Mouse (Mus musculus) lung, postnatal 25 days (tissue): ENCODE measurements around the gene Ror2.

Experiments
- DNase-seq: peaks from one replicate; pipeline ENCODE4 v3.0.0; 2022; ENCODE audit warnings: low spot score

Gene Ror2

DNA sequence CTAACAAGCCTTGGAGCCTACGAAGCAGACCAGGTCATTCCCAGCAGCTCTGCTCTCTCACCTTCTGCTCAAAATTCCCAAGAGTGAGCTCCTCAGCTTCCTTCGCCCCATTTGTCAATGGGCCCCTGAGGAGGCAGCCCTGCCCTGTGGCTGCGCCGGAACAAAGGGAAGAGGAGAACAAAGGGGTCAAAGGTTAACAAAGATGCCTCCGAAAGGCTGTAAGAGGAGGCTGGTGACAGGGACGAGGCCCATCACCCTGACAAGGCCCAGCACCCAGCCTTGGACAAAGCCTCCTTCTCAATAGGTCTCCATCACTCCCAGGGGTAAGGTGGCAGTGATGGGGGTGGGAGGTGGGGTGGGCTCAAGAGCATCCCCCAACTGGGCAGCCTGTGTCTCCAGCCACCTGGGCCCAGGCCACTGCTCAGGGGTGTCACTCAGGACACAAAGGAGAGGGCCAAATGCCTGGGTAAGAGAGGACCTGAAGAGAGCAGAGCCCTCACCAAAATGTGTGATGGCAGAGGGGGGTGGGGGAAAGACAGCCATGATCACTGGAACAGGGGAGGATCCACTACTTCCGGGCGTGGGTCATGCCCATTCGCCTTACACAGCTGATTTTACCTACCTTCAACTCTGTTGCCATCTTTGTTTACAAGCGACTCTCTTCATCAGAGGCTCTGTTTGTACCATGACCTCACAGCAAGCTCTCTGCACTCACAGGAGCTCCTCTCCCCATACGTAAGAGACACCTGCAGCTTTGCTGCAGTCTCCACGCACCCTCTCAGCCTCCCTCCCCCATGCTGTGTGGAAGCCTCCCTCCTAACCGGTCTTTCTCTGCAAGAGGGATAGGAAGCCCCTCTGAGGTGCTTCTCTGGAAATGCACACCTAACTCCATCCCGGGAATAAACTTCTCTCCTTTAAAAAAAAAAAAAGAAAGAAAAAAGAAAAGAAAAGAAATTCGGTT lies 51.8 kb downstream of the Ror2 start:
- DNase-seq = no peak

DNA sequence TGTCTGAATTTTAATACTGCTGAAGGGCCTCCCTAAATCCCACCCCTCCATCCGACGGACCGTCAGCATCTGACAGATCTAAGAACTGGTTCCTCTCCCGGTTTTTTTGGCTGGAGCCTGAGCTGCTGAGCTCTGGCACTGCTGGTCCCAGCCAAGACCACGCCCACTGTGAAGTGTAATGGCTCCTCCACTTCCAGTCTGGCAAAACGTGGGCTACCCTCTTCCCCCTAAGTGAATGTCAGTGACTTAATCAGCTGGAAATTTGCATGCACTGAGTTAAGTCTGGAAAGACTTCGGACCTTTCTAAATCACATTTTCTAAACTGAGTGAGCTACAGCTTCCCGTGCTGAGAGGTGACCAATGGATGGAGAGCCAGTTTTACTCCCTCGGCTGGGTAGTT lies 52.5 kb downstream of the Ror2 start:
- DNase-seq = peak; percentile 28

DNA sequence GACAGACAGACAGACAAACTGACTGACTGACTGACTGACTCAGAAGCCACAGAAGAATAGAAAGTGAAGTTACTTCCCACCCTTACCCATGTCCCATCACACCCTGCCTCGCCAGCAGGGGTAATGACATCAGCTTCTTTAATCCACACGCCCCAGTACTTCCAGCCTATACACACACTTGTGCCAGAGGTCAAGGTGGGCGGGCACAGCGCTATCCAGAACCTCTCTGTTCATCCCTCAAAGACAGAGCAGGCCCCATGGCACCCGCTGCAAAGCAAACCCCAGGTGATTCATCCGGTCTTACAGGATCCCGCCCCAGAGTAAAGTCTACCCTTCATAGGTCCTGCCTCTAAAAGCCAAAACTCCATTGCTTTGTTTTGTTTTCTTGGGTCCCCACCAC lies 53.5 kb downstream of the Ror2 start:
- DNase-seq = no peak

DNA sequence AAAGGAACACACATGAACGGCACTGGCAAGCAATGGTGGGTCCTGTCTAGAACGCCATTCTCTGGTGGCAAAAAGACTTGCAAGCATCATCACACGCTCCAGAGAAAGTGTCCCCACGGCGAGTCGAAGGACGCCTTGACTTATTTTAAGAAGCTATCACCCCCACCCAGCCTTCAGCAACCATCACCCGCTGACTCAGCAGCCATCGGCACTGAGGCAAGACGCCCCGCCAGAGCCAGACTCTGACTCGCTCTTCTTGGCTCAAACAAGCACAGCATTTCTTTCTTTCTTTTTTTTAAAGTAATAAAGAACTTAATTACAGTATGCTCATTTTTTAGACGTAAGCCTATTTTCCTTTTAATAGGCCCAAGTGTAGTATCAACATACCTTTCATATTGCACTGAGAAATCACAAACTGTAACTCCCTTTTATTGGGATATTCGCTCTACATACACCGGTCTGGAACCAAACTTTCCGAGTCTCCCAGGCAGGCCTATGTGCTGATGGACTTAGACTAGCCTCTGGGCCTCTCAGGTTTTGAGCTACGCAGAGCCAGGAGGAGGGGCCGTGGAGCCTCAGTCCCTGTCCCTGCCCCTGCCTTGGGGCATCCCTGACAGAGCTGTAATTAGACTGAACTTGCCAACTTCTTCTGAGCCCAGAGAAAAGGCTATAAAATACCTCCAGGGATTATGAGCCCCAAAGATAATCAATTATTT lies 55.3 kb downstream of the Ror2 start:
- no peak for DNase-seq

DNA sequence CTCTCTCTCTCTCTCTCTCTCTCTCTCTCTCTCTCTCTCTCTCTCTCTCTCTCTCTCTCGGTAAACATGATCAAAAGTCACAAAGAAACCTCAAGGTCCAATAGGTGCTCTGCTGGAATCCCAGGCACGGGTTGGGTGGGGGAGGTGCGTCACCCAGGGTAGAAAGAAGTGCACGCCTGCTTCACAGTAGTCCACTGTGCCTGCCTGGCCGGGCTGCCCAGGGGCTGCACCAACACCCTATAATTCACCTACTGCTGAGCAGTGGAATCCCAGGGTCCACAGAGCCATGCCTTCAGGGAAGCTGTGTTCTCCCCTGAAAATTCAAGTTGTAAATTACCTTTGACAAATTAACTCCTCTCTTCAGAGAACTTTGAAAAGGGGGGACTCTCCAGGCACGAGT lies 58.9 kb downstream of the Ror2 start:
- DNase-seq = no peak

DNA sequence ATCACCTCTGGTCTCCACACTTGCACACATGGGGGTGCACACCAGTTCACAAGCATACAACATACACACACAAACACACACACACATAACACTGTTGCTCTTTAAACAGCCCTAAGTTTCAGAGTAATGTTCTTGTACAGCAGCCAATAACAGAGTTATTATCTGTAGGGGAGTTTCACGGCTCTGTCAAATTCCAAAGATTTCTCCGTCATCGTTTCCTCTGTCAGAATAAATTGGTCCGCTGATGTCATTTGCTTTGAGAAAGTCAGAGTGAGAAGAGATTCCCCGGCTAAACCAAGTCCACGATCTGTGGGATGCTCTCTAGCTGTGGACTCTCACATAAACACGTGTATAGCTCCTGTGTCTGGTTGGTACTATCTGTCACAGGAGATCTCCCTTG lies 59.5 kb downstream of the Ror2 start:
- no peak for DNase-seq

DNA sequence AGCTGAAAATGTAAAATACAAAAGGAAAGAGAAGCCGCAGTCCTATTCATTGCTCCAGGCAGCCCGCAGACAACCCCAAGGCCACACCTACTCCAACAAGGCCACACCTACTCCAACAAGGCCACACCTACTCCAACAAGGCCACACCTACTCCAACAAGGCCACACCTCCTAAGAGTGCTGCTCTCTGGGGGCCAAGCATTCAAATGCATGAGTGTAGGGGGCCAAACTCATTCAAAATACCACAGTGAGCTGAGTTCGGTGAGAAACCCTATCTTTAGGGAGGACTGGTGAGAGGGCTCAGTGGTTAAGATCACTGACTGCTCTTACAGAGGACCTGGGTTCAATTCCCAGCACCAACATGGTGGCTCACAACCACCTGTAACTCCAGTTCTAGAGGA lies 60.0 kb downstream of the Ror2 start:
- DNase-seq = no peak

DNA sequence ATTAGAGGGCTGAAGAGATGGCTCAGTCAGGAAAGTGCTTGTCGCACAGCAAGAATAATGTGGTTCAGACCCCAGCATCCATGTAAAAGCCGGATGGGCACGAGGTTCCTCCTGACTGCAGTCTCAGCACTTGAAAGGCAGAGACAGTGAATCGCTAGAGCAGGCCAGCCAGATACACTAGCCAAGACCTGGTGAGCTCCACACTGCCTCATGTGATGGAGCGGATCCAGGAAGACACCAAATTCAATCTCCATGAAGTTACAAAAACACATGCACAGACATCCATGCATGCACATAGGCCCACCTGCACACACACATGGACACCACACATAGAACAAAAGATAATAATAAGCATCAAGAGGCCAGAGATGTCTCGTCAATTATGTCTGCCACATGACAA lies 64.7 kb downstream of the Ror2 start:
- no peak for DNase-seq

DNA sequence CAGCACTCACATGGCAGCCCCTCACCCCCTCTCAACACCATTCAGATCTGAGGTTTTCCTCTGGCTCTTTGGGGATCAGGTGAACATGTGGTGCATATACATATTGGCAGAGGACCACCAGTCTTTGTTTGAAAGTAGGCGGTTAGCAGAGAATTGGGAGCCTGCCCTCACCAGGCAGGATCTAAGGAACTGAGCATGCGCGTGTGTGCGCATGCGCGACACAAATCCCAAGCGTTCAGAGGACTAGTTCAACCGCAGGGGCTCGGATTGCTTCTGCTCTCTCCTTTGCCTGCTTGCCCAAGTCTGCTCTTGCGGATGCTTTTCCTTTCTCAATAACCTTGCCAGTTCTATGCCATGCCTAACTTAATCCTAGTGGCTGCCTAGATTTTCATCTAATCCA lies 66.0 kb downstream of the Ror2 start:
- no peak for DNase-seq

DNA sequence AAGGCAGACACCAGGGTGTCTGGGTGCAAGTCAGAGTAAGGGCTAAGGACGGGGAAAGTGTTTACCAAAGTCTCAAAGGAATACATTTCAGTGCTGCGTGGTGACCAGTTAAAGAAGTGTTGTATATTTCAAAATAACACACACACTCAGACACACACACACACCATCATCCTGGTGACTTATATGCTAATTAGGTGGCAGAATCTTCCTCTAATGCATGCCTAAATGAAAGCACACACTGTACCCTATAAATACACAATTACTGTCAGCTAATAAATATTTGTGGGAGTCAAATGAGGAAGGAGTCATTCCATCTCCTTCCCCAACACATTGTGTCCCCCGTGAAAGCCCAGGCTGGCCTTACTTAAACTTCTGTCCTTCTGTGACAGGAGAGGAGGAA lies 66.5 kb downstream of the Ror2 start:
- no peak for DNase-seq

DNA sequence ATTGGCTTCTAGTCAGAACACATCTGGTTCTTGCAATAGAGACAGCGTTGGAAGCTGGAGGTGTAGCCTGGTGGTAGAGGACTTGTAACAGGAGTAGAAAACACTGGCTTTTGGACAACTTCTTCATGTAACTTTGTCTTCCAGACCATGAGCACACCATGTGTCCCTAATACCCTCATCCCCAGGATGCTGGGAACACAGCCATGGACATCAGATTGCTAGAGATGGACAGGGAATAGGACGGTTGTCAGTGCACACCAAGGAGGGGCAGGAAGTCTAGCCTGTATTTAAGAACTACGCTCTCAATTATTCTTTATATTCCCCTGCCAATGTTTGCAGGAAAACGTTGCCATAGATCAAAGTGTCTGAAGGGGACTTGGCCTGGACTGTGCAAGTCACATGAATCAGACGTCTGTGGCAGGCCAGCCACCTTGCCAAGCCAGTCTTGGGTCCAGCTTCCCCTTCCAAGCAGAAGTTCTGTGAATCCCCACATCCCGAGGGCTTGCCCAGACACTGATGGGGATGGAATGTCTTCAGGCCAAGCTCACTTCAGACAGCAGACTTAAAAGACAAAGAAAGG lies 68.4 kb downstream of the Ror2 start:
- no peak for DNase-seq

DNA sequence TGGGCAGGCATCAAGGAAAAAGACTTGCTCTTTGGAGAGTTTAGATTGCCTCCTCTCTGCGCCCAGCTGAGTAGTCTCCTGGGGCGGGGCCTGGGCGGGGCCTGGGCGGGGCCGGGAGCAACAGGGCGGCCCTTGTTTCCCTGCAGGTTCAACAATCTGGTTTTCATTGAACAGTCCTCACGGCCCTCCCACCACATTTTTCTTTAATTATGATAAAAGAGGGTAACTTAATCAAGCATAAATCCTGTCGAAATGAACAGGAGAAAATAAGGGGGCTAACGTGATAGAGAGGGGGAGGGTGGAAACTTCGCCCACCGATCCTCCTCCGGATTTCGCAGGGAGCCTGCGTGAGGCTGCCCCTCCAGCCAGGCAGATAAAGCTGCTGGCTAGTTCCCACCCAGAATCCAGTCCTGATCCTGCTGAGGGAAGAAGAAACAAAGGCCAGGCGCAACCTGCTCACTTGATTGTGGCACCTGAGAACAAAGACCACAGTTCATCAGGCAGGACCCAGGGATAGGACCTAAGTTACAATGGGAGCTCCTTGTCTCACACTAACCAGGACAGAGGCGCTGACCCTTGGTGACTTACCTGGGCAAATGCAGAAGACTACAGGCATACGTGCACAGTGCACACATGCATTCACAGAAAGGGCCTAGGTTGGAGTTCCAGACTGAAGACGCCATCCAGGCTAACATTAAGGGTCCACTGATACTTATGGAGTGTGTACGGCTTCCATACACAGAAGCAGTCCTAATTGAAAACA lies 73.8 kb downstream of the Ror2 start:
- no peak for DNase-seq

DNA sequence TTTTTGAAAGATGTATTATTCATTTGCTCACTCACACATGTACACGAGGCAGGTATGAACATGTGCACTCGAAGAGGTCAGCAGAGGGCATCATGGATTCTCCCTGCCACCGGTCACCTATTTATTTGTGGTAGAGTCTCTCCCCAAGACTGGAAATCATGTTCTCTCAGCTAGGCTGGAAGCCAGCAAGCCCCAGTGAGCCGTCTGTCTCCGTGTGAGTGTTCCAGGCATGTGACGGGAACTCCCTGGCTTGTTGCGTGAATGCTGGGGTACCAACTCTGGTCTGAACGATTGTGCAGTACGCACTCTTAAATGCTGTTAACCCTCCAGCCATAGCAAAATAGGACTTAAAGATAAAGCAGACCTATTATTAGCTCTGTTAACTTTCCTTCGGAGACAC lies 77.4 kb downstream of the Ror2 start:
- no peak for DNase-seq

DNA sequence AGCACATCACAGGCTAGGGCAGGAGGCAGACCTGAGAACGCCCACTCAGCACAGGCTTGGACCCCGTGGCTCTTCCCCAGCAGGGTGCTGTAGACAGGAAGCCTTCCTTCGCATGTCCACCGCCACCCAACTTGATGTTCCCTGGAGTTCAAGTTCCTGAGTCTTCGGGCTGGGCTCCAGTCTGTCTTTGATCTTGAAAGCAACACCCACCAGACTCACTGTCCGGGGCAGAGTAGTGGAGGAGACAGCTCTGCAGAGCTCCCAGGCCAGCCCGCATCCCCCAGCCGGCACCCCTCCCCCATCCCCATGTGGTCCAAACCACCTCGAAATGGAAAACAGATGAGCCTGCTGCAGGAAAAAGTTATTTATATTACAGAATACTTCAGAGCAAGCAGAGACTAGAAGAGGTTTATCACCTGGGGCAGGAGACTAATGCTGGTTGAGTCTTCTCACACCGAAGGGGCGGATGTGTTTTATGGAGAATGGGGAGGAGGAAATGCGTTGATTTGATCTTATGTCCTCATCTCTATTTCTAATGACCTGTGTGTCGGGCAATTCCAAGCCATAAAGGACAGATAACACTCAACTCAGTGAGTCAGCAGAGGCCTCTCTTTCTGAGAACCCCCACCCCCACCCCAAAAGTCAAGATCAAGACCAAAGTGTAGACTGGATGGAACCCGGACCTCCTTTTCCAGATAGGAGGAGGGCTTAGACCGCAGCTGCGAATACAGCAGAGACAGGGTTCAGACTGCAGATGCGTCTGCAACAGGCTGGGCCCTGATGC lies 80.6 kb downstream of the Ror2 start:
- no peak for DNase-seq

DNA sequence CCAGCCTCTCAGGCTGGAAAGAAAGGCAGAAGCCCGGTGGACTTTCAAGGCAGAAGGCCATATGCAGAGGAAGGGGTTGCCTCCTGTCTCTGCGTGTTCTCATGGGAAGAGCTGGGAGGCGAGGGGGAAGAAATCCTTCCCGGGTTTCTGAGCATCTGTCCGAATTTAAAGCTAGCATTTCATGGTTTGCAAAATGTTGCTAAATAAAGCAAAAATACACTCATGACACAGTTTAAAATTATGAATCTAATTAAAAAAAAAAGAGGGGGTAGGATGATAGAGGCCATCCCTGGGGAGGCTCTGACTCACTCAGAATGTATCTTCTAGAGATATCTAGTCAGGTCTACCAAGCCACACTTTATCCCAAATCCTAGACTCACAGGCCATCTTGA lies 83.5 kb downstream of the Ror2 start:
- no peak for DNase-seq

DNA sequence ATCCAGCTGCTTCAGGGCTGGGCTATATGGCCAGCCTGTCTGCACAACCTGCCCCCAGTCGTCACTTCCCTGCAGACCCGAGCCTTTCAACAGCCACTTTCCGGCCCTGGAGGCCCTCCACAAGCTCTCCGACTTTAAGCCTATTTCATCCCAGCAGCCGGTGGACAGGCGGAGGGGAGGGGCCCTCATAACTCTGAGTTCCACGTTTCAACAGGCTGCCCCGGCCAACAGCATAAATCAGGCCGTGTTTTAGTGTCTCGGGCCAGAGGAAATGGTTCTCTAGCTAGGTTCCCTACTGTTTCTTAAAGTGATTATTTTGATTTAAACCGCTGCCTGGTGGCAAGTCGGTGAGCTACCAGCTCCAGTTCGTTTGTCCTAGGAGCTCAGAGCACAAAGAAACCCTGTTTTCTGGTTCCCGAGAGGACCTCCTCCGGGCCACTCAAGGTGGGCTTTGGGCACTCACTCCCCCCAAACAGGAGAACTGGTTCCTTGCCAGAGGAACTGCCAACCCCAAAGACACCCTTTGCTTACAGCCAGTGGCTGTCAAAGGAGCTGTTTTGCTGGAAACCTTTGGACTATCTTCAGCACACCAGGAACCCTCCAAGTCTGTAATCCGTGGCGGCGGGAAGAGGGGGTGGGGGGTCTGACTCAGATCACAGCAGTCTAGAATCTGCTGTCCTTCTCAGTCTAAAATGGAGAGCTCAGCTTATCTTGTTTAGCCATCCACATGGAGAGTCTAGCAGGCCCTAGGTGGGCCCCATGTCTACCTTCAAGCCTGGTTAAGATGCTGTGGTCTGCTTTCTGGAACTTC lies 84.1 kb downstream of the Ror2 start:
- DNase-seq = peak; percentile 14

DNA sequence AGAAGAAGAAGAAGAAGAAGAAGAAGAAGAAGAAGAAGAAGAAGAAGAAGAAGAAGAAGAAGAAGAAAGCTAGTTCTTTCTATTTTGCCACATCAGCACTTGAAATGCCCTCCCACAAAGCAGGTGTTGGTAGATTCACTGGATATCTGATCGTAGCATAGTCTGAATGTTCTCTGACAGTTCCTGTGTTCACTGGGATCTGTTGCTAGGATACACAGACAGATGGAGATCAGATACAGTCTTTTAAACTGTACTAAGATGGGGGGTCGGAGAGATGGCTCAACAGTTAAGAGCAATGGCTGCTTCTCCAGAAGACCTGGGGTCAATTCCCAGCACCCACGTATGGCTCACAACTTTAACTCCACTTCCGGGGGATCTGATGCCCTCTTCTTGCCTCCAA lies 85.8 kb downstream of the Ror2 start:
- no peak for DNase-seq

DNA sequence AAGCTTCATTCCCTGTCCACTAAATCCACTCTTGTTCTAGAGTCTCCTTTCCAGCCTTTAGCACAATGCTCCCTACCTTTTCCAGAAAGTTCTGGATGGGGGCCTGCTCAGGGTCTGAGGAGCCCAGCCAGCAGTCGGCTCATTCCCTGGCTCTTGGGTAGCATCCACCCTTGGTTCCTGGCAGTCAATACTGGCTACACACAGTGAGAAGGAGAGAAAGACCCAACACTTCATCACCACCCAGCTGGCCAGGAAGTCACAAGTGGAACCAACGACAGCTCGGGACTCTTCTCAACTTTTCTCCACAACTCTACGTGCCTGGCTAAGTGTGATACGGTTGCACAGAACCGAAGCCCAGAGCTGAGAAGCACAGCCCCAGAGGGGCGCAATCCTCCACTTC lies 86.7 kb downstream of the Ror2 start:
- DNase-seq = no peak

DNA sequence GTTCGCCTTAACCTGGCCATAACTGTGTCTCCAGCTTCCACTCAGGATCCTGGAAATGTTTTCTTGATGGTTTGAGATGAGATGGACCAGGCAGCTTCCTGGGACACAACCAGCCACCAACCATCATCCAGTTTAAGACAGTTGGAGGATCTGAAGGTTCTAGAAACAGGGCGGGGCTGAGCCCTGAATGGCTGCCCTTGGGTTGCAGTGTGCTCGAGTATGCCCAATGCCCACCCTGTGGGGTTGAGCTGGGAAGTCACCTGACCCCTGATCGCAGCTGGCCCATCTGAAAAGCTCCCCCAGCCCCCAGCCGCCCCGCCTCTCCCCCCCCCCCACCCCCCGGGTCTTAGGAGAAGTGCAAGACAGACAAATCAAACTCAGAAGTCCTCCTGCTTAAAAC lies 89.2 kb downstream of the Ror2 start:
- DNase-seq = no peak

DNA sequence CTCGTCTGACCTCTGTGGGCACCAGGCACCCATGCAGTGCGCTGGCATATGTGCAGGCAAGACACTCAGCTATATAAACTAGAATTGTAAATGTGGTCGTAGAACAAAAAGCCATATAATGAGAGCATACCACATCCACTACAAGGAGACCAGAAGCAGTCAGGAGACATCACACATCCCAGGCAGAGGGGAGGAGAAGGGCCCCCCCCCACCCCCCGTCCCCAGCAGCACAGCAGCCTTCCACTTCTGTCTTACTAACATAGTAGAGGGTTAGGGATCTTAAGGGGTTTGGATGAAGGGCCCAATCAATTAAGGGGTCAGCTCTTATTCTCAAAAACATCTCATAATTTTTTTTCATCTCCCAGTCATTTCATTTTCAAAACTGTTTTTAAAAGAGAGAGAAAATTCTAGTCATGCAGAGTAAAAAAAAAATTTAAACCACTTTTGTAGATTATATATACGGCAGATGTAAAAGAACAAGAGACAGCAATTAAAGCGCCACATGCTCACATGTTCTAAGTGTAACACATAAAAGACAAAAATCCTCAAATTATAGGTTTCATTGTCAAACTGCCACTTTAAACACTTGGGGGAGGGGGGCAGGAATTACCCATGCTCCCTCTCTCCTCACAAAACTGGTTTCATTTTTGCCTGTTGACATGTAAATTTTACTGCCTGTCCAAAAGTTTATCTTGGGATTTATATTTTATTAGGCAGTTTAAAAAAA lies 89.8 kb downstream of the Ror2 start:
- no peak for DNase-seq
